Mouse (Mus musculus) thymus, adult 2 months (tissue): ENCODE results near the gene Sun1.

Source experiments
- CTCF ChIP-seq: fragments of 200-500 bp; IDR thresholded peaks from 2 replicates; pipeline ENCODE4 v1.5.1; 2012; ENCODE audit warnings: mild to moderate bottlenecking, control low read depth, low read length, moderate library complexity, borderline replicate concordance; ENCODE audit not compliant: control insufficient read depth, poor library complexity, insufficient read depth; ENCODE audit errors: extremely low read depth
- POLR2A ChIP-seq: fragments of 200-500 bp; IDR thresholded peaks from 2 replicates; pipeline ENCODE4 v1.6.1; 2012; ENCODE audit warnings: mild to moderate bottlenecking, low read length, control low read depth, moderate library complexity; ENCODE audit not compliant: control insufficient read depth, poor library complexity, insufficient read depth; ENCODE audit errors: extremely low read depth

DNA sequence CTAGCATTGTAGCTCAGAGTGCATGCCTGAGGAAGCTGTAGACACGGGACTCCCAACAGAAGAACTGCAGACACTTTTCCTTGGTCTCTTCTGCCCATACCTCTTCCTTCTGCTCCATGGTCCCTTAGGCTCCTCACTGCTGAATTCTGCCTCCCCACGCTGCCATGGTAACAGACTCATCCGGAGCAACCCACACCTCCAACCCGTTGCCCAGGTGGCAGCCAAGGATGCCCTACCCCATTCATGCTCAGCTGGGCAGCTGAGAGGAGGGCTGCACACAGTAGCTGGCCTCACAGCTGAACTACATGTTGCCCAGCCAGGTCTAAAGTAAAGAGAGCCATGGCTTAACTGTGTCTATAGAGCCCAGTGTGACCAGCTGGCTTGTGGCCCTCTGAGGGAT is 88.2 kb downstream of the Sun1 start:
- TF ChIP-seq CTCF (no peak), POLR2A (no peak)
